Mouse (Mus musculus): ENCODE measurements around the gene Olfr61.
"Not testable (repeated sequence)": the region's sequence is repeated elsewhere in the genome, so short reads cannot be mapped to it uniquely, and the experiment has no call there.

The Olfr61 gene

GRCm38 (mm10) chr7:140628670-140629069 lies at the start of gene Olfr61:
Gene Olfr61, plus strand, starts transcription at chr7:140628970.
- in situ Hi-C loops (cut with MboI, MseI) = not testable (repeated sequence)

GRCm38 (mm10) chr7:140600969-140601368 lies 27.8 kb upstream of the Olfr61 start, which contains the start of gene Olfr46:
Gene Olfr46, plus strand, starts transcription at chr7:140601269.
- in situ Hi-C loops (cut with MboI, MseI) = not testable (repeated sequence)

GRCm38 (mm10) chr7:140630559-140630958 lies 1.8 kb downstream of the Olfr61 start:
- in situ Hi-C loops (cut with MboI, MseI) = no loop called here

- in situ Hi-C loops (cut with MboI, MseI) = no loop called here
These were observed 17.4 kb downstream of the Olfr61 start, which contains the start of gene Olfr53 for GRCm38 (mm10) chr7:140646152-140646551. Gene Olfr53, plus strand, starts transcription at chr7:140646452.

- in situ Hi-C loops (cut with MboI, MseI) = no loop called here
These were observed 30.9 kb downstream of the Olfr61 start, which contains the start of gene Olfr539 for GRCm38 (mm10) chr7:140659630-140660029. Gene Olfr539, plus strand, starts transcription at chr7:140659930.

GRCm38 (mm10) chr7:140670693-140671092 lies 41.9 kb downstream of the Olfr61 start:
- in situ Hi-C loops (cut with MboI, MseI) = not testable (repeated sequence)

- in situ Hi-C loops (cut with MboI, MseI) = no loop called here
These were observed 47.1 kb downstream of the Olfr61 start for GRCm38 (mm10) chr7:140675863-140676262.

GRCm38 (mm10) chr7:140679591-140679990 lies 50.8 kb downstream of the Olfr61 start:
- in situ Hi-C loops (cut with MboI, MseI) = not testable (repeated sequence)

- in situ Hi-C loops (cut with MboI, MseI) = no loop called here
These were observed 52.9 kb downstream of the Olfr61 start, which contains the start of gene Olfr45 for GRCm38 (mm10) chr7:140681651-140682050. Gene Olfr45, plus strand, starts transcription at chr7:140681951.
